Mouse (Mus musculus): ENCODE measurements around the gene Zbed3.
"Not testable (repeated sequence)": the region's sequence is repeated elsewhere in the genome, so short reads cannot be mapped to it uniquely, and the experiment has no call there.

The Zbed3 gene

DNA sequence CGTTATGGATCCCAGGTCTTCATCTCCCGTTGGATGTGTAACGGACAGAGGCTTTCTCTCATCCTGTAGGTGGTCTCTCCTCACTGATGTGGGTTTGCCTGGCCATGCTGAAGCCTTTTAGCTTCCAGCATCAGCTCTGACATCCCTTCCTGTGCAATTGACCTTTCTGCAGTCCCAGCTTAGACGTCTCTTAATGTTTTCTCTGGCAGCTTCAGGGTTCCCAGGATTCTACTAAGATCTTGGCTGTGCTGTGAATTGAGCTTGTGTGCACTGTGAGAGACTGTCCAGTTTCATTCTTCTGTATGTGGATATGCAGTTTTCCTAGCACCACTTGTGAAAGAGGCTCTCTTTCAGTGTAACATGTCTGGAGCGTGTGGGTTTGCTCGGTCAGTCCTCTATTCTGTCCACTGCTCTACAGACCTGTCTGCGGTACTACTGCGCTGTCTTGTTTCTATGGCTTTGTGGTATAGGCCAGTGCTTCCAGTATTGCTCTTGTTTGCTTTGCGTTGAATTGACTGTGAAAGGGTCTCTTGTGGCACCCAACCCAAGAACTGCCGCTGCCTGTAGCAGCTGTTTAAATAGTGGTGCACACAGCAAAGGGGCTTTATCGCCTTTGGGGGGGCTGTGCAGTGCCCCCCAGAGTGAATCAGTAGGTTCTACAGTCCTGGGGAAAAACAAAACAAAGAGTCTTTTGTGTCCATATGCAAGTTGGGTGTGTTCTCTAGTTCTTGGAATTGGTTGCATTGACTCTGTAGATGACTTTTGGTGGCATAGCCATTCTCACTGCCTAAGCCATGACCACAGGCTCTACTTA is 8.9 kb downstream of the Zbed3 start:
- no peak for DNase-seq

- peak; percentile 39 for DNase-seq
These were observed 12.8 kb downstream of the Zbed3 start for GRCm38 (mm10) chr13:95336122-95336677.

GRCm38 (mm10) chr13:95343470-95343869 is 20.1 kb downstream of the Zbed3 start:
- no peak for DNase-seq

DNA sequence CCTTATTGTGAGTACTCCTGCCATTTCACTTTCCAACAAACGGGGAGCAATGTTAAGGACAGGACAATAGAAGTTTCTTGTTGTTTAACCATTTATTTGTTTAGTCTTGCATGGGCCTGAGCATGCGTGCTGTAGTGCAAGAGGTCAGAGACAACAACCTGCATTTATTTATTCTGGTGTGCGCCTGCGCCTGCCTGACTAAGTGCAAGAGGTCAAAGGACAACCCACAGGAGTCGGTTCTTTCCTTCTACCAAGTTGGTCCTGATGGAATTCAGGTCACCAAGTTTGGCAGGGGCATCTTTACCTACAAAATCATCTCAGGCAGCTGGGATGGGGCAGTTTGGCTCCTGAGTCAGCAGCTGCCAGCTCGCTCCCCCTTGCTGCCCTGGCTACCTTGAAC is 22.5 kb downstream of the Zbed3 start:
- no peak for DNase-seq

DNA sequence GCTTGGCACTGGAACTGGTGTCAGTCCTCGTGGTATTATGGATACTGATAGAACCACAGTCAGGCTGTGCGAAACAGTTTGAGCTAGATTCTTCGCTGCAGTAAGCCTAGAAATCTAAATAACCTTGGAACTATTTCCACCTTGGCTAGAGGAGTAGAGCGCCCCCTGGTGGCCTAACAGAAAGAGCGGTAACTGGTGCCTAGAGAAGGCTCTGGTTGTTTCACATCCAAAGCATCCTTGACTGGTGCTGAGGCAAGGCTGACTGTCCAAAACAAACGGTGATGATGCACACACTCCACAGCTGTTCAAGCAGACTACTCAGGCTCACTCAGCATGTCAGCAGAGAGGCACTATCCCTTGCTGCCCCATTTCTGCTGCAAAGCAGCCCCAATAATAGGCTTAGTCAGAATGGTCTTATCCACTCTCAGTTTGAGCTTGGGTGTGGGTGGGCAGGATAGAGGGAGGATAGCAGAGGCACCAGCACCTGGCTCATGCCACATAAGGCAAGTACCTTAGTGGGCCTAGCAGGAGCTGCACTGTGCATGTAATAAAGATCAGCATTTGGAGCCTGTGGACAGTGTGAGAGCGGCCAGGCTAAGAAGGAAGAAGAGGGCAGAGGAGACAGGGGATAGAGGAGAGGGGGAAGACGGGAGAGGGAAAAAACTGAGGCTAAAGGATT is 23.7 kb downstream of the Zbed3 start:
- DNase-seq = peak; percentile 68

DNA sequence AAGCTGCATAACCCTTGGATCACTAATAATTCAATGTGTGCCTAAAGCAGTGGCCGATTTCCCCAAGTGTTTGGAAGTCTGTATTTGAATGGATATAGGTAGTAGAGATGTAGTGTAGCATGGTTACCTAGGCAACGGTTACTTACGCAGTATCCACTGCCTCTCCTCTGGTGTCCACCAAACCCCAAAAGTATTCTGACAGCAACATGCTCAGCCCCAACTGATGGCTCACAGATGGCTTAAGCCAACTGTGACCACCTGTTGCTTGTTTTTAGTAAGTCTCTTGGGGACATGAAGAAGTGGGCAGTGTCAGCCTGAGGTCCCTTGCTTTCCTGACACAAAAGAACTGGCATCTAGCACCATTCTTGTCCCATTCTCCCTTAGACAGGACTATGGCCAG is 25.1 kb downstream of the Zbed3 start:
- DNase-seq = no peak

DNA sequence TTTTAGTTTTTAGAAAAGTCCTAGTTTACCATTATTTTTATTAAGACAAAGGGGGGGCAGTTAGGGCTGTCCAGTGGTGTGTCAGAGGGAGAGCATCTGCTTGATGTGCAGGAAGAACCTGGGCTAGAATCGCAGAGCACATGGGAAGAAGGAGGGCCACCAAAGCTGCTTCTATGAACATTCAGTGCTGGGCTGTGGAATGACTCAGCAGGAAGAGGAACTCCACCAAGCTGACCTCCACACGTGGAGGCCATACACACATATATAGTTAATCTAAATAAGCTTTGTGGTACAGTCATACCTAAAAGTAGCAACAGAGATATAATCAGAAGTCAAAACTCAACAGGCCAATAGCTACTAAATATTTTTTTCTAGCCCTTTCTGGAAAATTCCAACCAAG is 34.8 kb downstream of the Zbed3 start:
- no peak for DNase-seq

DNA sequence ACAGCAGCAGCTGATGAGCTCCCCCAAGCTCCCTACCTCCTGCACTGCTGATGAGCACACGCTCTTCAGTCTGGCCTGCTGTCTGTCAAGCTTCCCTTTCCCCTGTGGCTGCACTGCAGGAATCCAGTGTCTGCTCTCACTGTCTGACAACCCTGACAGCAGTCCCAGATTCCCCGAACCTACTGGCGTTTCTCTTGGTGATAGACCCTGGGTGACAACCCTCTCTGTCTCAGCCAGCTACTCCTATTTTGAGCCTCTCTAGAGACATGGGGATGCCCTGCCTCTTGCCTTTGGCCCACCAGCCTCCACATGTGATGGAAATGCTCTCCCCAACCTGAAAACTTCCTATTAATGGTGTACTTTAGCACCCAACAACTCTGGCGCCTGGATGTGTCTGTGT is 40.0 kb downstream of the Zbed3 start:
- no peak for DNase-seq

- no peak for DNase-seq
These were observed 42.9 kb downstream of the Zbed3 start for GRCm38 (mm10) chr13:95366356-95366755.

DNA sequence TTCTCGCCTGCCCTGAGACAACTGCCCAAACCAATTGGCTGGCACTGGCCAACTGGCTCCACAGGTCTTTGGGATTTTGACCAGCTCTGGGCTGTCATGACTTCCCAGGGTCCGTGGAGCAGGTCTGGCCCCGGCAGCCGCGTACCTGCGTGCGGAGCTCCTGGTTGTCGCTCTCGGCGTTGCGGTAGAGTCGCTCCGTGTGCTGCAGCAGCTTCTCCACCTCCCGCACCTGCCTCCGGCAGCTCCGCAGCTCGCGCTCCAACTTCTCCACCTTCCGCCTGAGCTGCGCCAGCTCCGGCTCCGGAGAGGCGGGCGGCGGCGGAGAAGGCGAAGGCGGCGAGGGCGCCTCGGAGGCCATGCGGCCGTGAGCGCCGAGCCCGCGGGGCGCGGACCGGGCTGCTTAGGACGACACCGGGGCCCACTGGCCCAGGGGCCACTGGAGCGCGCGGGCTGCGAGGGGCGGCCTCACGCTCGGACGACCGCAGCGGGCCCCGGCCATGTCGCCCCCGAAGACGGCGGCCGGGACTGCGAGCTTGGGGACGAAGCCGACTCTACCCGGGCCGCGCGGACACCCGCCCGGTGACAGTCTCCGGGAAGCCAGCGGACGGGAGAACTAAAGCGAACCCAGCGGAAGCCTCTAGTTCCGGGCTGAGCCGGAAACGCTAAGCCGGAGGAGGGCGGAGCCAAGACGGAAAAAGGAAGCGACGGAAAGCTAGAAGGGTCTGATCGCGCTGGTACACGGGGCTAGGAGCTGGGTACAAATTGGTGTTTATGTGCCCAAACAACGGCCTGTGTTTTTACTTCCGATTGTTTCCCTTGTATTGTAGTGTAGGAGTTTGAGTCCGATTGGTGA is 51.5 kb downstream of the Zbed3 start, which contains the start of gene Aggf1:
Gene Aggf1 (minus strand): TSS at position 652 of the 853 bp plus-strand sequence.
- peak; percentile 93 for DNase-seq

DNA sequence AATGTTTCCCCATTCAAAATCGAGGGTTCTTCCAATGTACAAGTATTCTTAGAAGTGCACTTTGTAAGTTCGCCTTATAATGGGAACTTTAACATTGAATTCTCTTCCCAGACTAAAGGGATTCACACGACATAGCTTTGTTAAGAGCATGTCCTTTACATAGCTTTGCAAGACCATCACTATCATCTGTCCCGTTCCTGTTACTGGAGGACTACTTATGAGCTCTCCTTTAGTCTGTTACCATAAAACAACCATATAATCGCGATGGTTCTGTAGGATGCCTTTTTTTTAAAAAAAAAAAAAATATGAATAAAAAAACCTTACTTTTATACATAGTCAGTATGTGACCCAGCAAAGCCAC is 52.1 kb downstream of the Zbed3 start:
- no peak for DNase-seq

DNA sequence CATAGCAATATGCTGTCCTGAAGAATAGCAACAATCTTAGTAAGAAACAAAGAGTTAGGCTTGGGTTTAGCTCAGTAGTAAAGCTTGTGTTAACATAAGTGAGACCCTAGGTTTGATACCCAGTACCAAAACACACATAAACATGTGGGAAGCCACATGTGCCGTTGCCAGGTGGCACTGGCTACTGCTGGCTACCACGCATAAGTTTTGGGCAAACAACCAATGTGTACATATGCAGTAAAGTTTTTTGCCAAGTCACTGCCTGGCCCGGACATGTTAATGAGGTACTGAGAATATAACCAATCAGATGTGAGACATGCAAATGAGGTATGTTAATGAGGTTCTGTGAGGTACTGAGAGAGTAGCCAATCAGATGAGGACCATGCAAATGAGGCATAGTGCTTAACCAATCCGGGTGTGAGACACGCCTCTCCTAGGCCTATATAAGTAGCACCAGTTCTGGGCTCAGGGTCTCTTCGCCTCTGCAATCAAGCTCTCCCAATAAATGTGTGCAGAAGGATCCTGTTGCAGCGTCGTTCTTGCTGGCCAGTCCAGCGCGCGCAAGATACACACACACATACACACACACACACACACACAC is 53.4 kb downstream of the Zbed3 start:
- not testable (repeated sequence) for DNase-seq

GRCm38 (mm10) chr13:95378696-95379095 is 55.3 kb downstream of the Zbed3 start:
- no peak for DNase-seq

DNA sequence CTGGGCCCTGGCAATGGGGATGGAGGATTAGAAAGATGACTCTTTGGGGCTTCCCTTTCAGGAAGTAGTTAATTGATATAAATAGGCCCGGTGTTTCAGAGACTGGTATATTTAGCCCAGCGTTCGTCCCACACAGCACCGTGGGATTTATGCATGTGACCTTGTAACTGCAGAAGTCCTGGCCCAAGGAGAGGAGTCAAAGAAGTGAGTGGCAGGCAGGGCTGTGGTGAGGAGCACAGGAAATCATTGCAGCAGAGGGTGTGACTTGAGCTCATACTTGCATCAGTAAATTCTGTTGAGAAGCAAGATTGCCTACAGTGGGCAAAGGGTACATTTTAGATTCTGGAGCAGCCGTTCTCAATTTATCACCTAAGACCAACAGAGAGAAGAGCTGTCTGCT is 59.0 kb downstream of the Zbed3 start:
- DNase-seq = no peak
